Mouse (Mus musculus): ENCODE results near the gene Yipf2.

GRCm38 (mm10) chr9:21576286-21576685 is 16.3 kb downstream of the Yipf2 start:
- TF ChIP-seq CTCF (IDR thresholded peaks at IDR 0.05; ENCODE audit: extremely low read depth, insufficient read length, insufficient replicate concordance, low read depth, low read length) (no peak), POLR2A (IDR thresholded peaks at IDR 0.05; ENCODE audit: low read depth, low read length) (no peak)
